Comparison of ENCODE assay signal across 1 mouse cellular context in genomic region chr10:19570288-19570687, GRCm38 (mm10).
TF ChIP-seq lines count a peak whose summit lies in the region.

No protein-coding gene starts in this region.

TF ChIP-seq in CH12.LX, 34 proteins besides CTCF, POLR2A, EP300 and RAD21 (continued from another document):
- TF ChIP-seq SIN3A (IDR thresholded peaks at IDR 0.05; ENCODE audit: low read length) (no peak), TBP (conservative IDR thresholded peaks at IDR 0.05; ENCODE audit: low read depth, low read length) (no peak), JUND (conservative IDR thresholded peaks at IDR 0.05; ENCODE audit: low read depth, low read length) (peak; percentile 57), HCFC1 (IDR thresholded peaks at IDR 0.05; ENCODE audit: low read depth, low read length) (no peak), KAT2A (IDR thresholded peaks at IDR 0.05; ENCODE audit: insufficient replicate concordance, low read length) (no peak), USF1 (IDR thresholded peaks at IDR 0.05; ENCODE audit: low read depth, low read length) (no peak), UBTF (IDR thresholded peaks at IDR 0.05; ENCODE audit: low read depth, low read length) (no peak), ZKSCAN1 (IDR thresholded peaks at IDR 0.05; ENCODE audit: borderline replicate concordance, low read depth, low read length) (no peak), SMC3 (IDR thresholded peaks at IDR 0.05; ENCODE audit: low read depth, low read length) (no peak), MAFK (IDR thresholded peaks at IDR 0.05; ENCODE audit: insufficient replicate concordance, low read length) (no peak; the same call in 1 of the 2 replicates), ZC3H11A (IDR thresholded peaks at IDR 0.05; ENCODE audit: low read depth, low read length) (no peak)
